Mouse (Mus musculus) right cerebral cortex, postnatal 25 days (tissue): Measurements from ENCODE around the gene Gsk3a.

Experiments used
- DNase-seq: peaks from one replicate; pipeline ENCODE4 v3.0.0; 2022

Gsk3a gene

GRCm38 (mm10) chr7:25248846-25249313 is 11.2 kb upstream of the Gsk3a start:
- peak; percentile 49 for DNase-seq

- DNase-seq, result peak; percentile 83
These were observed 10.5 kb upstream of the Gsk3a start for GRCm38 (mm10) chr7:25248018-25248647.

GRCm38 (mm10) chr7:25247498-25247897 is 9.8 kb upstream of the Gsk3a start:
- no peak for DNase-seq

GRCm38 (mm10) chr7:25246759-25247137 is 9.1 kb upstream of the Gsk3a start:
- no peak for DNase-seq

GRCm38 (mm10) chr7:25246079-25246758 is 8.6 kb upstream of the Gsk3a start:
- DNase-seq, result peak; percentile 78

GRCm38 (mm10) chr7:25244562-25245369 is 7.1 kb upstream of the Gsk3a start:
- DNase-seq, result no peak

GRCm38 (mm10) chr7:25243361-25243760 is 5.7 kb upstream of the Gsk3a start:
- no peak for DNase-seq

GRCm38 (mm10) chr7:25241062-25241461 is 3.4 kb upstream of the Gsk3a start:
- DNase-seq, result peak; percentile 79

GRCm38 (mm10) chr7:25240631-25241030 is 3.0 kb upstream of the Gsk3a start:
- DNase-seq, result no peak

GRCm38 (mm10) chr7:25238829-25239623 is 1.4 kb upstream of the Gsk3a start:
- DNase-seq, result peak; percentile 87

- DNase-seq, result peak; percentile 94
These were observed 510 bp upstream of the Gsk3a start for GRCm38 (mm10) chr7:25238015-25238706.

GRCm38 (mm10) chr7:25235526-25235925 is 2.1 kb downstream of the Gsk3a start:
- DNase-seq, result no peak

- DNase-seq, result no peak
These were observed 4.6 kb downstream of the Gsk3a start for GRCm38 (mm10) chr7:25233061-25233460.

GRCm38 (mm10) chr7:25232101-25232648 is 5.5 kb downstream of the Gsk3a start:
- no peak for DNase-seq

GRCm38 (mm10) chr7:25230690-25231285 is 6.9 kb downstream of the Gsk3a start:
- DNase-seq, result no peak

GRCm38 (mm10) chr7:25227523-25228300 is 9.9 kb downstream of the Gsk3a start:
- DNase-seq, result no peak

- DNase-seq, result no peak
These were observed 15.2 kb downstream of the Gsk3a start for GRCm38 (mm10) chr7:25222275-25222967.

GRCm38 (mm10) chr7:25221102-25221883 is 16.4 kb downstream of the Gsk3a start, which contains the start of gene Zfp526:
Zfp526 (plus strand) TSS chr7:25221425.
- peak; percentile 98 for DNase-seq
